Mouse (Mus musculus) MEL (cell line): ENCODE data around the gene Gxylt1.

Experiments used
- EP300 ChIP-seq, 2 experiments: IDR thresholded peaks; 2 replicates each; pipeline ENCODE4 v1.6.1; 2011; ENCODE audit warnings: improper control_type of control experiment in 2 of 2, low read length in 2 of 2, low read depth in 1 of 2, mild to moderate bottlenecking in 1 of 2
- HCFC1 ChIP-seq: IDR thresholded peaks from 2 replicates; pipeline ENCODE4 v1.6.1; 2012; ENCODE audit warnings: low read depth, mild to moderate bottlenecking, inconsistent platforms, low read length, improper control_type of control experiment, moderate library complexity
- MAFK ChIP-seq: IDR thresholded peaks from 2 replicates; pipeline ENCODE4 v1.6.1; 2011; ENCODE audit warnings: low read depth, mild to moderate bottlenecking, low read length, improper control_type of control experiment, borderline replicate concordance
- MAX ChIP-seq: IDR thresholded peaks from 2 replicates; pipeline ENCODE4 v1.6.1; 2011; ENCODE audit warnings: low read length, improper control_type of control experiment
- MEF2A ChIP-seq: IDR thresholded peaks from 2 replicates; pipeline ENCODE4 v1.6.1; 2014; ENCODE audit warnings: low read depth, mild to moderate bottlenecking, inconsistent platforms, low read length, improper control_type of control experiment; ENCODE audit not compliant: poor library complexity, insufficient replicate concordance, severe bottlenecking; ENCODE audit errors: extremely low read depth

GRCm38 (mm10) chr15:93269572-93269971 is 5.4 kb downstream of the Gxylt1 start:
- TF ChIP-seq MEF2A: no peak
- no peak for TF ChIP-seq EP300 (IDR thresholded peaks at IDR 0.05; ENCODE audit: low read depth in 1 of 2, low read length in 2 of 2)
- no peak for TF ChIP-seq MAX
- TF ChIP-seq HCFC1: no peak
- TF ChIP-seq MAFK: no peak
